Mouse (Mus musculus): Measurements from ENCODE around the gene Cela3b. TPM values are rescaled to one million over a fixed set of nuclear protein-coding genes. Genes with fewer than 3 reads are reported as not detected.

Cela3b gene
- polyA plus RNA-seq, 1 experiment from 2014 or later, result not detected

- no peak overlapping the region for H3K9ac ChIP-seq (ENCODE audit: low read depth, low read length)
- no peaks in the 10 kb centered on the region for H3K9me3 ChIP-seq (ENCODE audit: control insufficient read depth, low read length)
- no peaks in the 10 kb centered on the region for H3K36me3 ChIP-seq (ENCODE audit: control insufficient read depth, insufficient read depth, low read length)
- no peak overlapping the region for H3K4me2 ChIP-seq (ENCODE audit: low read length)
- no peaks in the 10 kb centered on the region for H3K27me3 ChIP-seq (replicated peaks; ENCODE audit: control insufficient read depth, insufficient read depth, low read length)
- ATAC-seq, result no peak
- H3K4me1 ChIP-seq (ENCODE audit: control insufficient read depth, insufficient read depth, low read depth, low read length), result no peaks in the 10 kb centered on the region
- H3K4me3 ChIP-seq (ENCODE audit: low read length), result no peak overlapping the region
- H3K27ac ChIP-seq (ENCODE audit: low read depth, low read length), result no peak overlapping the region
- 90% methylated on average over 3 of the region's 3 CpGs for WGBS
Measured at GRCm38 (mm10) chr4:137405571-137405970, 24.8 kb downstream of the Cela3b start.

- Histone ChIP-seq H3K4me3 (ENCODE audit: low read length) (no peak overlapping the region), H3K36me3 (ENCODE audit: control insufficient read depth, insufficient read depth, low read length) (no peaks in the 10 kb centered on the region), H3K9me3 (ENCODE audit: control insufficient read depth, low read length) (0 out of 2 replicates have a peak, but pooled peaks cover 2% of the 10 kb centered on the region), H3K9ac (ENCODE audit: low read depth, low read length) (no peak overlapping the region; the same call in 1 of the 2 replicates), H3K4me1 (ENCODE audit: control insufficient read depth, insufficient read depth, low read depth, low read length) (no peaks in the 10 kb centered on the region), H3K4me2 (ENCODE audit: low read length) (no peak overlapping the region), H3K27me3 (replicated peaks; ENCODE audit: control insufficient read depth, insufficient read depth, low read length) (no peaks in the 10 kb centered on the region), H3K27ac (ENCODE audit: low read depth, low read length) (no peak overlapping the region)
- WGBS, result 79% methylated on average over 15 of the region's 15 CpGs
- no peak for ATAC-seq
Measured at GRCm38 (mm10) chr4:137396641-137397525, 33.5 kb downstream of the Cela3b start.

GRCm38 (mm10) chr4:137393378-137394135, 36.8 kb downstream of the Cela3b start:
- H3K4me2 ChIP-seq (ENCODE audit: low read length), result no peak overlapping the region
- no peak overlapping the region for H3K9ac ChIP-seq (ENCODE audit: low read depth, low read length)
- no peaks in the 10 kb centered on the region for H3K27me3 ChIP-seq (replicated peaks; ENCODE audit: control insufficient read depth, insufficient read depth, low read length)
- no peak overlapping the region for H3K4me3 ChIP-seq (ENCODE audit: low read length)
- no peaks in the 10 kb centered on the region for H3K36me3 ChIP-seq (ENCODE audit: control insufficient read depth, insufficient read depth, low read length)
- no peak for ATAC-seq
- H3K27ac ChIP-seq (ENCODE audit: low read depth, low read length), result no peak overlapping the region
- peaks cover 8% of the 10 kb centered on the region for H3K4me1 ChIP-seq (ENCODE audit: control insufficient read depth, insufficient read depth, low read depth, low read length)
- 78% methylated on average over 9 of the region's 9 CpGs for whole genome bisulfite sequencing
- H3K9me3 ChIP-seq (ENCODE audit: control insufficient read depth, low read length), result 0 out of 2 replicates have a peak, but pooled peaks cover 2% of the 10 kb centered on the region

GRCm38 (mm10) chr4:137392874-137393273, 37.5 kb downstream of the Cela3b start:
- no peak overlapping the region for H3K4me2 ChIP-seq (ENCODE audit: low read length)
- peaks cover 8% of the 10 kb centered on the region for H3K4me1 ChIP-seq (ENCODE audit: control insufficient read depth, insufficient read depth, low read depth, low read length)
- 0 out of 2 replicates have a peak, but pooled peaks cover 2% of the 10 kb centered on the region for H3K9me3 ChIP-seq (ENCODE audit: control insufficient read depth, low read length)
- WGBS, result 88% methylated on average over 9 of the region's 9 CpGs
- no peak overlapping the region for H3K4me3 ChIP-seq (ENCODE audit: low read length)
- no peak overlapping the region for H3K27ac ChIP-seq (ENCODE audit: low read depth, low read length)
- no peaks in the 10 kb centered on the region for H3K27me3 ChIP-seq (replicated peaks; ENCODE audit: control insufficient read depth, insufficient read depth, low read length)
- H3K36me3 ChIP-seq (ENCODE audit: control insufficient read depth, insufficient read depth, low read length), result no peaks in the 10 kb centered on the region
- H3K9ac ChIP-seq (ENCODE audit: low read depth, low read length), result no peak overlapping the region
- ATAC-seq, result no peak

GRCm38 (mm10) chr4:137391287-137391686, 39.1 kb downstream of the Cela3b start:
- 92% methylated on average over 3 of the region's 3 CpGs for WGBS
- Histone ChIP-seq H3K4me2 (ENCODE audit: low read length) (no peak overlapping the region), H3K27ac (ENCODE audit: low read depth, low read length) (no peak overlapping the region), H3K4me3 (ENCODE audit: low read length) (no peak overlapping the region), H3K9me3 (ENCODE audit: control insufficient read depth, low read length) (0 out of 2 replicates have a peak, but pooled peaks cover 2% of the 10 kb centered on the region), H3K4me1 (ENCODE audit: control insufficient read depth, insufficient read depth, low read depth, low read length) (peaks cover 11% of the 10 kb centered on the region), H3K36me3 (ENCODE audit: control insufficient read depth, insufficient read depth, low read length) (no peaks in the 10 kb centered on the region), H3K27me3 (replicated peaks; ENCODE audit: control insufficient read depth, insufficient read depth, low read length) (no peaks in the 10 kb centered on the region), H3K9ac (ENCODE audit: low read depth, low read length) (no peak overlapping the region)
- no peak for ATAC-seq

GRCm38 (mm10) chr4:137390196-137390595, 40.1 kb downstream of the Cela3b start:
- WGBS, result 91% methylated on average over 4 of the region's 4 CpGs
- ATAC-seq, result no peak

GRCm38 (mm10) chr4:137388983-137389382, 41.4 kb downstream of the Cela3b start:
- peaks cover 11% of the 10 kb centered on the region for H3K4me1 ChIP-seq (ENCODE audit: control insufficient read depth, insufficient read depth, low read depth, low read length)
- WGBS, result 41% methylated on average over 6 of the region's 6 CpGs
- H3K27me3 ChIP-seq (replicated peaks; ENCODE audit: control insufficient read depth, insufficient read depth, low read length), result no peaks in the 10 kb centered on the region
- H3K27ac ChIP-seq (ENCODE audit: low read depth, low read length), result peak overlapping the region; percentile 90
- no peaks in the 10 kb centered on the region for H3K36me3 ChIP-seq (ENCODE audit: control insufficient read depth, insufficient read depth, low read length)
- peak overlapping the region; percentile 72 for H3K4me3 ChIP-seq (ENCODE audit: low read length)
- no peaks in the 10 kb centered on the region for H3K9me3 ChIP-seq (ENCODE audit: control insufficient read depth, low read length)
- H3K9ac ChIP-seq (ENCODE audit: low read depth, low read length), result peak overlapping the region; percentile 80
- no peak for ATAC-seq
- H3K4me2 ChIP-seq (ENCODE audit: low read length), result peak overlapping the region; percentile 78

More at GRCm38 (mm10) chr4:137390196-137390595, 40.1 kb downstream of the Cela3b start:
- no peak overlapping the region for H3K4me3 ChIP-seq (ENCODE audit: low read length)
- H3K4me1 ChIP-seq (ENCODE audit: control insufficient read depth, insufficient read depth, low read depth, low read length), result peaks cover 11% of the 10 kb centered on the region
- H3K27me3 ChIP-seq (replicated peaks; ENCODE audit: control insufficient read depth, insufficient read depth, low read length), result no peaks in the 10 kb centered on the region
- H3K4me2 ChIP-seq (ENCODE audit: low read length), result no peak overlapping the region
- H3K9ac ChIP-seq (ENCODE audit: low read depth, low read length), result no peak overlapping the region
- no peaks in the 10 kb centered on the region for H3K9me3 ChIP-seq (ENCODE audit: control insufficient read depth, low read length)
- no peaks in the 10 kb centered on the region for H3K36me3 ChIP-seq (ENCODE audit: control insufficient read depth, insufficient read depth, low read length)
- no peak overlapping the region for H3K27ac ChIP-seq (ENCODE audit: low read depth, low read length)

- no peaks in the 10 kb centered on the region for H3K36me3 ChIP-seq (ENCODE audit: control insufficient read depth, insufficient read depth, low read length)
- H3K4me3 ChIP-seq (ENCODE audit: low read length), result peak overlapping the region; percentile 72
- H3K4me1 ChIP-seq (ENCODE audit: control insufficient read depth, insufficient read depth, low read depth, low read length), result peaks cover 11% of the 10 kb centered on the region
- peak overlapping the region; percentile 90 for H3K27ac ChIP-seq (ENCODE audit: low read depth, low read length)
- H3K4me2 ChIP-seq (ENCODE audit: low read length), result peak overlapping the region; percentile 92
- peak; percentile 98 for ATAC-seq
- peak overlapping the region; percentile 80 for H3K9ac ChIP-seq (ENCODE audit: low read depth, low read length)
- no peaks in the 10 kb centered on the region for H3K27me3 ChIP-seq (replicated peaks; ENCODE audit: control insufficient read depth, insufficient read depth, low read length)
- WGBS, result under 1% methylated on average over 46 of the region's 46 CpGs
- no peaks in the 10 kb centered on the region for H3K9me3 ChIP-seq (ENCODE audit: control insufficient read depth, low read length)
Measured at GRCm38 (mm10) chr4:137388059-137388794, 42.1 kb downstream of the Cela3b start.
